Comparison of ENCODE assay signal across 30 mouse cellular contexts in the genomic region with DNA sequence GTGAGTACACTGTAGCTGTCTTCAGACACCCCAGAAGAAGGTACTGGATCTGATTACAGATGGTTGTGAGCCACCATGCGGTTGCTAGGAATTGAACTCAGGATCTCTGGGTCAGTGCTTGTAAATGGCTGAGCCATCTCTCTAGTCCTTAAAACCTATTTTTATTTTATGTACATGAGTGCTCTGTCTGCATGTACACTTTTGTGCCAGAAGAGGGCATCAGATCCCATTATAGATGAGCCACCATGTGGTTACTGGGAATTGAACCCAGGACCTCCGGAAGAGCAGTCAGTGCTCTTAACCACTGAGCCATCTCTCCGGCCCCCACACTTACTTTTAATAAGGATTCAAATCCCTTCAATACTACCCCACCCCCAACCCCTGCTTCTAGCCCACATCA. TPM values are rescaled to one million over a fixed set of nuclear protein-coding genes. Genes with fewer than 3 reads are reported as not detected.
DNase-seq lines count a peak whose midpoint lies in the region; ATAC-seq and TF ChIP-seq lines count a peak whose summit lies in the region.
"Had no signal": no experiment of that assay in that cellular context is flagged by ENCODE, and none has a peak within 500 bp of the region (broad histone marks: within the 10 kb centered on the region; RNA-seq: fewer than 3 reads in every experiment).

No protein-coding gene starts in this region.

- H3K27me3 ChIP-seq in forebrain, postnatal 0 days (ENCODE audit: insufficient read depth, low read length) = no peaks in the 10 kb centered on the region
- no peaks in the 10 kb centered on the region for H3K27me3 ChIP-seq in forebrain, embryonic 16.5 days (replicated peaks; ENCODE audit: control insufficient read depth, insufficient read depth, low read length)
- no peaks in the 10 kb centered on the region for H3K27me3 ChIP-seq in midbrain, postnatal 0 days (ENCODE audit: insufficient read depth, low read length)
- no peaks in the 10 kb centered on the region for H3K27me3 ChIP-seq in midbrain, embryonic 10.5 days (ENCODE audit: low read depth, poor library complexity, severe bottlenecking)
- H3K27me3 ChIP-seq: embryonic facial prominence, embryonic 12.5 days; heart, embryonic 15.5 days; hindbrain, embryonic 13.5 days; limb, embryonic 12.5 days; liver, embryonic 12.5 days; midbrain, embryonic 12.5 days; neural tube, embryonic 13.5 days had no signal

- H3K4me3 ChIP-seq in forebrain, postnatal 0 days (ENCODE audit: low read depth, low read length) = no peak overlapping the region
- no peak overlapping the region for H3K4me3 ChIP-seq in forebrain, embryonic 16.5 days (replicated peaks; ENCODE audit: low read length)
- no peak overlapping the region for H3K4me3 ChIP-seq in layer of hippocampus, adult 2 months
- H3K4me3 ChIP-seq in midbrain, postnatal 0 days (ENCODE audit: low read depth, low read length) = no peak overlapping the region
- no peak overlapping the region for H3K4me3 ChIP-seq in midbrain, embryonic 10.5 days
- H3K4me3 ChIP-seq: embryonic facial prominence, embryonic 12.5 days; gastrocnemius, adult 2 months; heart, embryonic 10.5 days; heart, embryonic 15.5 days; hindbrain, embryonic 13.5 days; limb, embryonic 12.5 days; liver, embryonic 12.5 days; midbrain, embryonic 12.5 days; neural tube, embryonic 13.5 days had no signal

- H3K4me1 ChIP-seq in forebrain, postnatal 0 days (ENCODE audit: insufficient read depth) = no peaks in the 10 kb centered on the region
- H3K4me1 ChIP-seq in forebrain, embryonic 16.5 days (replicated peaks; ENCODE audit: control insufficient read depth, insufficient read depth, low read length) = no peaks in the 10 kb centered on the region
- no peaks in the 10 kb centered on the region for H3K4me1 ChIP-seq in midbrain, postnatal 0 days (ENCODE audit: insufficient read depth, low read length)
- no peaks in the 10 kb centered on the region for H3K4me1 ChIP-seq in midbrain, embryonic 10.5 days
- H3K4me1 ChIP-seq: embryonic facial prominence, embryonic 12.5 days; heart, embryonic 10.5 days; heart, embryonic 15.5 days; hindbrain, embryonic 13.5 days; limb, embryonic 12.5 days; liver, embryonic 12.5 days; midbrain, embryonic 12.5 days; neural tube, embryonic 13.5 days had no signal

- ATAC-seq in forebrain, postnatal 0 days = no peak
- no peak for ATAC-seq in forebrain, embryonic 16.5 days
- no peak for ATAC-seq in midbrain, postnatal 0 days (ENCODE audit: low FRiP score)
- ATAC-seq: forebrain, embryonic 14.5 days; intestine, postnatal 0 days; liver, embryonic 12.5 days had no signal

- H3K9ac ChIP-seq in forebrain, postnatal 0 days = no peak overlapping the region
- H3K9ac ChIP-seq in forebrain, embryonic 16.5 days (replicated peaks; ENCODE audit: low read depth, low read length) = no peak overlapping the region
- H3K9ac ChIP-seq in midbrain, postnatal 0 days (replicated peaks; ENCODE audit: low read length, poor library complexity, severe bottlenecking) = no peak overlapping the region
- H3K9ac ChIP-seq: embryonic facial prominence, embryonic 12.5 days; heart, embryonic 15.5 days; hindbrain, embryonic 13.5 days; limb, embryonic 12.5 days; liver, embryonic 12.5 days; midbrain, embryonic 12.5 days; neural tube, embryonic 13.5 days had no signal

- H3K9me3 ChIP-seq in forebrain, postnatal 0 days (ENCODE audit: low read length) = no peaks in the 10 kb centered on the region
- H3K9me3 ChIP-seq in forebrain, embryonic 16.5 days (ENCODE audit: control insufficient read depth, low read length) = 0 out of 2 replicates have a peak, but pooled peaks cover 2% of the 10 kb centered on the region
- no peaks in the 10 kb centered on the region for H3K9me3 ChIP-seq in midbrain, postnatal 0 days (ENCODE audit: low read length)
- peaks cover 7% of the 10 kb centered on the region; the same call in 1 of the 2 replicates for H3K9me3 ChIP-seq in midbrain, embryonic 10.5 days (replicated peaks)
- H3K9me3 ChIP-seq: embryonic facial prominence, embryonic 12.5 days; heart, embryonic 10.5 days; heart, embryonic 15.5 days; limb, embryonic 12.5 days; liver, embryonic 12.5 days; midbrain, embryonic 12.5 days; neural tube, embryonic 13.5 days had no signal

- no peak for DNase-seq in forebrain, postnatal 0 days
- DNase-seq in layer of hippocampus, adult 2 months (ENCODE audit: low spot score in 2 of 2) = no peak
- no peak for DNase-seq in layer of hippocampus, postnatal 10 days (ENCODE audit: low spot score in 2 of 2)
- DNase-seq in midbrain, postnatal 0 days (ENCODE audit: low spot score) = no peak
- no peak for DNase-seq in midbrain, embryonic 10.5 days (ENCODE audit: low spot score)
- DNase-seq in cerebellum, adult 9-11 months = no peak
- DNase-seq in heart, adult 18-20 months = no peak
- DNase-seq: adrenal gland, postnatal 14 days; cerebellum, adult 11 months; cerebellum, adult 9-10 months; embryo, embryonic 11 days; gastrocnemius, adult 2 months; gastrocnemius, postnatal 36 days; heart, postnatal 36 days; kidney, postnatal 4 days; lung, adult 2 months; lung, postnatal 14 days; retina, postnatal 1 day; right cerebral cortex, postnatal 14 days had no signal

- 0 out of 2 replicates have a peak, but pooled peaks have one; percentile 16 for TF ChIP-seq CTCF in forebrain, postnatal 0 days (IDR thresholded peaks at IDR 0.05; ENCODE audit: low read depth)
- peak; percentile 61 for TF ChIP-seq CTCF in layer of hippocampus, adult 2 months (conservative IDR thresholded peaks at IDR 0.05)
- TF ChIP-seq CTCF in midbrain, postnatal 0 days (IDR thresholded peaks at IDR 0.05) = peak; percentile 27; the same call in 1 of the 2 replicates

- H3K36me3 ChIP-seq in forebrain, postnatal 0 days (ENCODE audit: insufficient read depth) = peaks cover 22% of the 10 kb centered on the region
- H3K36me3 ChIP-seq in forebrain, embryonic 16.5 days (ENCODE audit: control insufficient read depth, insufficient read depth) = peaks cover 14% of the 10 kb centered on the region
- peaks cover 19% of the 10 kb centered on the region for H3K36me3 ChIP-seq in midbrain, postnatal 0 days (ENCODE audit: insufficient read depth, low read length)
- peaks cover 94% of the 10 kb centered on the region for H3K36me3 ChIP-seq in midbrain, embryonic 10.5 days

- H3K27ac ChIP-seq in forebrain, postnatal 0 days (ENCODE audit: low read depth, low read length) = no peak overlapping the region
- no peak overlapping the region for H3K27ac ChIP-seq in forebrain, embryonic 16.5 days (ENCODE audit: low read length)
- H3K27ac ChIP-seq in layer of hippocampus, adult 2 months = no peak overlapping the region
- H3K27ac ChIP-seq in midbrain, postnatal 0 days (ENCODE audit: low read depth, low read length) = no peak overlapping the region
- H3K27ac ChIP-seq in midbrain, embryonic 10.5 days (replicated peaks) = no peak overlapping the region
- H3K27ac ChIP-seq: embryonic facial prominence, embryonic 12.5 days; gastrocnemius, adult 2 months; heart, embryonic 10.5 days; heart, embryonic 15.5 days; hindbrain, embryonic 13.5 days; limb, embryonic 12.5 days; liver, embryonic 12.5 days; midbrain, embryonic 12.5 days; neural tube, embryonic 13.5 days had no signal

- H3K4me2 ChIP-seq in forebrain, postnatal 0 days (ENCODE audit: low read depth) = no peak overlapping the region
- H3K4me2 ChIP-seq in forebrain, embryonic 16.5 days (ENCODE audit: low read length) = no peak overlapping the region
- no peak overlapping the region for H3K4me2 ChIP-seq in midbrain, postnatal 0 days (ENCODE audit: low read depth, low read length, poor library complexity, severe bottlenecking)
- H3K4me2 ChIP-seq: embryonic facial prominence, embryonic 12.5 days; heart, embryonic 15.5 days; hindbrain, embryonic 13.5 days; limb, embryonic 12.5 days; liver, embryonic 12.5 days; midbrain, embryonic 12.5 days; neural tube, embryonic 13.5 days had no signal

- 95% methylated on average over 3 of the region's 3 CpGs for WGBS in forebrain, postnatal 0 days
- 94% methylated on average over 3 of the region's 3 CpGs for WGBS in forebrain, embryonic 16.5 days
- WGBS in midbrain, postnatal 0 days = 94% methylated on average over 3 of the region's 3 CpGs
- 92% methylated on average over 3 of the region's 3 CpGs for WGBS in midbrain, embryonic 10.5 days

RNA-seq across cellular contexts. Expression of gene Ubxn4, which starts 39.2 kb away (rescaled TPM):
- 66.7 and 78.1 TPM in 2 replicates for total RNA-seq in forebrain, postnatal 0 days (2014; rRNA removed)
- polyA plus RNA-seq in forebrain, postnatal 0 days (2015; fragmentation: Nextera tagmentation; extraction: Ambion mirVana) = 50.5 and 64.4 TPM in 2 replicates
- polyA plus RNA-seq in forebrain, embryonic 16.5 days (2015; fragmentation: Nextera tagmentation; extraction: Ambion mirVana) = 67.4 and 71.1 TPM in 2 replicates
- 10 to 100 TPM; 61.7 to 62.8 TPM for total RNA-seq in layer of hippocampus, adult 2 months (2021)
- total RNA-seq in layer of hippocampus, postnatal 10 days (2021) = 10 to 100 TPM; 58.8 to 63.6 TPM
- total RNA-seq in midbrain, postnatal 0 days (2014; rRNA removed) = 39.5 and 79.8 TPM in 2 replicates
- polyA plus RNA-seq in midbrain, postnatal 0 days (2015; fragmentation: Nextera tagmentation; extraction: Ambion mirVana) = 73.6 and 84.3 TPM in 2 replicates
- polyA plus RNA-seq in midbrain, embryonic 10.5 days (2016; fragmentation: Nextera tagmentation; extraction: Ambion mirVana) = 63.4 and 64.7 TPM in 2 replicates
- total RNA-seq in heart, adult 18-20 months (2021) = 10 to 100 TPM; 34.6 to 38.7 TPM

RNA-seq across cellular contexts. Expression of gene Lct, which starts 45.2 kb away (rescaled TPM):
- total RNA-seq in forebrain, postnatal 0 days (2014; rRNA removed) = 0.46 and 0.86 TPM in 2 replicates
- 0.11 and 0.35 TPM in 2 replicates for polyA plus RNA-seq in forebrain, postnatal 0 days (2015; fragmentation: Nextera tagmentation; extraction: Ambion mirVana)
- polyA plus RNA-seq in forebrain, embryonic 16.5 days (2015; fragmentation: Nextera tagmentation; extraction: Ambion mirVana) = 0.09 and 0.17 TPM in 2 replicates
- total RNA-seq in layer of hippocampus, adult 2 months (2021) = 10 to 100 TPM; 58.4 to 74.2 TPM
- total RNA-seq in layer of hippocampus, postnatal 10 days (2021) = 10 to 100 TPM; 16.6 to 20.2 TPM
- 0.28 and 0.38 TPM in 2 replicates for total RNA-seq in midbrain, postnatal 0 days (2014; rRNA removed)
- 0.49 and 0.70 TPM in 2 replicates for polyA plus RNA-seq in midbrain, postnatal 0 days (2015; fragmentation: Nextera tagmentation; extraction: Ambion mirVana)
- polyA plus RNA-seq in midbrain, embryonic 10.5 days (2016; fragmentation: Nextera tagmentation; extraction: Ambion mirVana) = 0.19 and 0.21 TPM in 2 replicates
- not detected for total RNA-seq in heart, adult 18-20 months (2021)
- total RNA-seq: gastrocnemius, adult 2 months; heart, postnatal 36 days had no signal
- polyA plus RNA-seq: liver, embryonic 12.5 days had no signal
